In genomic region chr14:117796661-117797060, GRCm38 (mm10) we compare ENCODE assay signal across 21 mouse cellular contexts.
DNase-seq lines count a peak whose midpoint lies in the region; ATAC-seq and TF ChIP-seq lines count a peak whose summit lies in the region.
"Had no signal": no experiment of that assay in that cellular context is flagged by ENCODE, and none has a peak within 500 bp of the region (broad histone marks: within the 10 kb centered on the region; RNA-seq: fewer than 3 reads in every experiment).

No protein-coding gene starts in this region.

- H3K9me3 ChIP-seq in MEL (replicated peaks; ENCODE audit: insufficient read depth, low read length): no peaks in the 10 kb centered on the region
- H3K9me3 ChIP-seq in midbrain, embryonic 14.5 days (ENCODE audit: control insufficient read depth, low read length): no peaks in the 10 kb centered on the region
- no peaks in the 10 kb centered on the region for H3K9me3 ChIP-seq in midbrain, embryonic 11.5 days (ENCODE audit: control insufficient read depth, low read length)
- H3K9me3 ChIP-seq: embryonic facial prominence, embryonic 10.5 days; embryonic facial prominence, embryonic 12.5 days; forebrain, embryonic 13.5 days; forebrain, embryonic 15.5 days had no signal

- H3K4me1 ChIP-seq in MEL (ENCODE audit: control insufficient read depth in 1 of 2, insufficient read depth in 2 of 2, low read length in 2 of 2): no peaks in the 10 kb centered on the region
- 0 out of 2 replicates have a peak, but pooled peaks cover 3% of the 10 kb centered on the region for H3K4me1 ChIP-seq in midbrain, embryonic 14.5 days (ENCODE audit: control insufficient read depth, insufficient read depth, low read length)
- peaks cover 3% of the 10 kb centered on the region; the same call in 1 of the 2 replicates for H3K4me1 ChIP-seq in midbrain, embryonic 11.5 days (ENCODE audit: control insufficient read depth, insufficient read depth, low read length)
- H3K4me1 ChIP-seq: embryonic facial prominence, embryonic 10.5 days; embryonic facial prominence, embryonic 12.5 days; forebrain, embryonic 15.5 days had no signal

- TF ChIP-seq RAD21 in MEL (IDR thresholded peaks at IDR 0.05; ENCODE audit: low read depth, low read length): no peak

- no peak overlapping the region for H3K9ac ChIP-seq in MEL (ENCODE audit: control insufficient read depth, low read depth, low read length, poor library complexity, severe bottlenecking)
- H3K9ac ChIP-seq in midbrain, embryonic 14.5 days (replicated peaks; ENCODE audit: low read length): no peak overlapping the region
- H3K9ac ChIP-seq in midbrain, embryonic 11.5 days (ENCODE audit: low read length): no peak overlapping the region
- H3K9ac ChIP-seq: embryonic facial prominence, embryonic 12.5 days; forebrain, embryonic 13.5 days; forebrain, embryonic 15.5 days; forebrain, postnatal 0 days had no signal

- H3K4me3 ChIP-seq in MEL (ENCODE audit: control insufficient read depth in 1 of 2, insufficient read depth in 1 of 2, low read depth in 2 of 2, low read length in 2 of 2): no peak overlapping the region
- no peak overlapping the region for H3K4me3 ChIP-seq in midbrain, embryonic 14.5 days (replicated peaks; ENCODE audit: low read depth, low read length)
- H3K4me3 ChIP-seq in midbrain, embryonic 11.5 days (ENCODE audit: low read depth, low read length): no peak overlapping the region
- H3K4me3 ChIP-seq: embryonic facial prominence, embryonic 10.5 days; embryonic facial prominence, embryonic 12.5 days; forebrain, embryonic 13.5 days; forebrain, embryonic 15.5 days had no signal

- WGBS in midbrain, embryonic 14.5 days: 78% methylated on average over 5 of the region's 5 CpGs
- WGBS in midbrain, embryonic 11.5 days: 84% methylated on average over 5 of the region's 5 CpGs

- H3K4me2 ChIP-seq in midbrain, embryonic 14.5 days (ENCODE audit: low read length): no peak overlapping the region
- H3K4me2 ChIP-seq in midbrain, embryonic 11.5 days: no peak overlapping the region
- H3K4me2 ChIP-seq: embryonic facial prominence, embryonic 12.5 days; forebrain, embryonic 13.5 days; forebrain, embryonic 15.5 days had no signal

- no peaks in the 10 kb centered on the region for H3K79me2 ChIP-seq in MEL (ENCODE audit: control insufficient read depth, insufficient read depth, low read length, poor library complexity)

- no peak for TF ChIP-seq EP300 in MEL (IDR thresholded peaks at IDR 0.05; ENCODE audit: low read depth in 1 of 2, low read length in 2 of 2)

- no peaks in the 10 kb centered on the region for H3K36me3 ChIP-seq in MEL (ENCODE audit: control insufficient read depth in 1 of 2, insufficient read depth in 2 of 2, low read length in 2 of 2)
- H3K36me3 ChIP-seq in midbrain, embryonic 14.5 days (ENCODE audit: control insufficient read depth, insufficient read depth, low read length): no peaks in the 10 kb centered on the region
- H3K36me3 ChIP-seq in midbrain, embryonic 11.5 days (ENCODE audit: control insufficient read depth, insufficient read depth, low read length): no peaks in the 10 kb centered on the region
- H3K36me3 ChIP-seq: embryonic facial prominence, embryonic 10.5 days; embryonic facial prominence, embryonic 12.5 days; forebrain, embryonic 15.5 days; G1E had no signal

- TF ChIP-seq CTCF in MEL (IDR thresholded peaks at IDR 0.05 in 2 of 3, conservative IDR thresholded peaks at IDR 0.05 in 1 of 3; ENCODE audit: control insufficient read depth in 1 of 3, insufficient read depth in 1 of 3, low read depth in 2 of 3, low read length in 3 of 3, poor library complexity in 1 of 3, severe bottlenecking in 1 of 3): no peak

- TF ChIP-seq POLR2A in MEL (IDR thresholded peaks at IDR 0.05; ENCODE audit: control insufficient read depth in 1 of 2, insufficient read depth in 1 of 2, low read depth in 1 of 2, low read length in 2 of 2, poor library complexity in 1 of 2): no peak

- H3K27me3 ChIP-seq in MEL (ENCODE audit: control insufficient read depth in 1 of 2, insufficient read depth in 2 of 2, low read length in 2 of 2): no peaks in the 10 kb centered on the region
- H3K27me3 ChIP-seq in midbrain, embryonic 14.5 days (ENCODE audit: control insufficient read depth, insufficient read depth, low read length): no peaks in the 10 kb centered on the region
- no peaks in the 10 kb centered on the region for H3K27me3 ChIP-seq in midbrain, embryonic 11.5 days (ENCODE audit: control insufficient read depth, insufficient read depth, low read length)
- H3K27me3 ChIP-seq: embryonic facial prominence, embryonic 12.5 days; forebrain, embryonic 13.5 days; forebrain, embryonic 15.5 days had no signal

- ATAC-seq in midbrain, embryonic 14.5 days (ENCODE audit: low FRiP score, low TSS enrichment): no peak
- ATAC-seq in midbrain, embryonic 11.5 days (ENCODE audit: low FRiP score): no peak
- ATAC-seq: forebrain, embryonic 13.5 days; forebrain, embryonic 15.5 days; forebrain, postnatal 0 days had no signal

- no peak overlapping the region for H3K27ac ChIP-seq in MEL (ENCODE audit: control insufficient read depth, low read depth, low read length)
- H3K27ac ChIP-seq in midbrain, embryonic 14.5 days (replicated peaks; ENCODE audit: low read depth, low read length): no peak overlapping the region
- no peak overlapping the region for H3K27ac ChIP-seq in midbrain, embryonic 11.5 days (ENCODE audit: low read depth, low read length)
- H3K27ac ChIP-seq: embryonic facial prominence, embryonic 10.5 days; embryonic facial prominence, embryonic 12.5 days; forebrain, embryonic 13.5 days; forebrain, embryonic 15.5 days had no signal

- peak; percentile 16 for DNase-seq in heart, adult 11 months
- no peak for DNase-seq in heart, postnatal 4 days
- no peak for DNase-seq in MEL (ENCODE audit: low read depth, low spot score)
- DNase-seq in ZHBTc4 (ENCODE audit: low read depth, low spot score): peak; percentile 30
- DNase-seq in midbrain, embryonic 14.5 days: no peak
- DNase-seq in midbrain, embryonic 11.5 days (ENCODE audit: low spot score, missing footprints): no peak
- DNase-seq: adrenal gland, adult 2 months; adrenal gland, postnatal 10 days; adrenal gland, postnatal 36 days; B cell, adult 2 months; cerebellum, adult 11-12 months; cerebellum, adult 2 months; cerebellum, adult 9-10 months; cerebellum, postnatal 10 days; cerebellum, postnatal 25 days; forebrain, postnatal 0 days had no signal

TF ChIP-seq in MEL, 35 proteins besides CTCF, POLR2A, EP300 and RAD21:
- TF ChIP-seq SMC3 (IDR thresholded peaks at IDR 0.05; ENCODE audit: low read depth, low read length) (no peak), ZMIZ1 (IDR thresholded peaks at IDR 0.05; ENCODE audit: low read depth, low read length) (no peak), USF1 (IDR thresholded peaks at IDR 0.05; ENCODE audit: low read depth, low read length) (0 out of 2 replicates have a peak, but pooled peaks have one; percentile 24)

Comparison
In these comparisons a context has a peak if more than half of its experiments do, and no peak if none do; other contexts are left out.
1. DNase-seq: peak in heart, adult 11 months (single experiment) and ZHBTc4 (single experiment); none in heart, postnatal 4 days (single experiment), MEL (single experiment), midbrain, embryonic 14.5 days (single experiment) and midbrain, embryonic 11.5 days (single experiment).